Mouse (Mus musculus): ENCODE results near the gene Wars.

Gene Wars

DNA sequence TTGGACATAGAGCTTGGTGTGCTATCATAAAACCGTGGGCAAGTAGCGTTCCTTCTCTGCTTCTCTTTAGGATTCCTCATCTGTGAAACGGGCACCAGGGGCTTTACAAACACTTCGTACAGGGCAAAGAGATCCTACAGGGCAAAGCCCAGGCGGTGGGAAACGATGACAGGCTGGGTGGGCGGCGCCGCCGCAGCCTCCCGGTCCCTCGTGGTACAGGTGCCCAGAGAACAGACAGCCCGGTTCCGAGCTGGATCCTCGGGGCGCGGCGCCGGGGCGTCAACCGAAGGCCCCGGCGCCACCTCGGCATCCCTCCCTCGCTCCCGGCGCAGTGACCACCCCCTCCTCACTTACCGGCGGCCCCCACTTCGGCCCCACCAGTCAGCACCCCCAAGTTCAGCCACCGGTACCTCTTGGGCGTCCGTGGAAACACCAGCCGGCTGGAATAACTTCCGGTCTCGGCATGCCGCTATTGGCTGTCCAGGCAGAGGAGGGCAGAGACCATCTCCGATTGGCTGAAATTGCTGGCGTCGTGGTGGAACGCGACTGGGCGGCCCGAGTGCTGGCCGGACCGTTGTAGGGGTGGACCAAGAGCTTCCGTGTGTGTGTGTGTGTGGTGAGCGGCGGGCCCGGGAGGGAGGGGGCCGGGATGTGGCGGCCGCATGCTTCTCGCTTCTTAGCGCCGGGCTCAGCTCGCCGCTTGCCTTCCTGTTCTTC, at the start of gene Wars:
Wars (minus strand) TSS at position 460 of the 717 bp plus-strand sequence.
- DNase-seq (ENCODE audit: low spot score): peak; percentile 97

- no peak for DNase-seq (ENCODE audit: low spot score)
These were observed 48.4 kb upstream of the Wars start for GRCm38 (mm10) chr12:108942203-108942923.

GRCm38 (mm10) chr12:108941282-108941681, 47.3 kb upstream of the Wars start:
- DNase-seq (ENCODE audit: low spot score): no peak

- no peak for DNase-seq (ENCODE audit: low spot score)
These were observed 46.3 kb upstream of the Wars start for GRCm38 (mm10) chr12:108940255-108940654.

GRCm38 (mm10) chr12:108939317-108939716, 45.3 kb upstream of the Wars start:
- DNase-seq (ENCODE audit: low spot score): no peak

DNA sequence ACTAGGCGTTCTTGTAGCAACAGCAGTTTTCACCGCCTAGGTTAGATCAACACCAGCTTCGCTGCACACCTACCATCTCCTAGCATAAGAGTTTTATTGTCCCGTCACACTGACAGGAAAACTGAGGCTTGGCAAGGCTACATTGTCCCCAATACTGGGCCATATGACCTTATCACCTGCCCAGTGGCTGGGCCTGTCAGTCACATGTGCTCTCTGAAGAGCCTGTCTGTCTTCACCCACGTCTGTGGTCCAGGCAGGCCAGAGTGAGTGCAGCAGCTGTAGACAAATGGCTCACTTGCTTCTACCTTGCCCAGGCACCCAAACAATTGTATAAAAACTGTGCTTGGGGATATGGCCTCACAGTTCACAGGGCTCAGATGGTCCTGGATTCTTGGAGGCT, 44.9 kb upstream of the Wars start:
- DNase-seq (ENCODE audit: low spot score): no peak

- no peak for DNase-seq (ENCODE audit: low spot score)
These were observed 43.5 kb upstream of the Wars start for GRCm38 (mm10) chr12:108937506-108937905.

- no peak for DNase-seq (ENCODE audit: low spot score)
These were observed 42.9 kb upstream of the Wars start for GRCm38 (mm10) chr12:108936834-108937233.

GRCm38 (mm10) chr12:108934231-108934630, 40.3 kb upstream of the Wars start:
- DNase-seq (ENCODE audit: low spot score): no peak

GRCm38 (mm10) chr12:108932113-108932512, 38.1 kb upstream of the Wars start:
- DNase-seq (ENCODE audit: low spot score): no peak

GRCm38 (mm10) chr12:108931341-108932053, 37.5 kb upstream of the Wars start:
- DNase-seq (ENCODE audit: low spot score): no peak

GRCm38 (mm10) chr12:108929475-108929874, 35.5 kb upstream of the Wars start:
- no peak for DNase-seq (ENCODE audit: low spot score)

DNA sequence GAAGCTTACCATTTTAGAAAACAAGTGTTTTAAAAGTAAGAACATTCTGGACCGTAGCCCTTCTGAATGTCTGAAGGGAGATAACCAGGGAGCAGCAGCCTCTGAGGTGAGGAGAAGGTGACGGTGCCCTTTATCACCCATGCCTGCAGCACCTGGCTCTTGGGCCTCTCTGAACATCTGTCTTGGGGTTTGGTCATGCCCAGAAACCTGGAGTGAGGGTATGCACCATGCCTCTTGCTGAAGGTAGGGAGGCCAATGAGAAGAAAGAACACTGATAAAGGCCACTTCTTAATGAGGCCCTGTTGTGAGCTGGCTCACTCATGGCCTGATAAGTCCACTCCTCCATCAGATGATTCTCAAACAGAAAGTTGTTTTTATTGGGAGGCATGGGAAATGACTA, 34.3 kb upstream of the Wars start:
- no peak for DNase-seq (ENCODE audit: low spot score)

GRCm38 (mm10) chr12:108926606-108927111, 32.7 kb upstream of the Wars start:
- no peak for DNase-seq (ENCODE audit: low spot score)

DNA sequence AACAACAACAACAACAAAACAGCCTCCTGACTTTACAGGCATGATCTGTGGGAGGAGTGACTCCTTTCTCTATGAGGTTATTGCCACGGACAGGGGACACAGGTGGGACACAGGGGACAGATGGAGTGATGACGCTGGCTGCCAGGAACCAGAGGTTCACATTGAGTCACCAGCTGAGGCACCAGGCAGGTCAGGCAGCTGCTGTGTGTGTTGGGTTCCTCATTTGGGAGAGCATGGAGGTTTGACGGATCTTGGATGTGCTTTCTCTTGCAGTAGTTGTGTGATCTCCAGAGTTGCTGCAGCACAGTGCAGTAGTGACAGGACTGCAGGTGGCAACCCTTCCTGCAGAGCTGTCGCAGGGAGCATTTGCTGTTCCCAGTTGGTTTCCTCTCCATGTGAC, 24.8 kb upstream of the Wars start:
- no peak for DNase-seq (ENCODE audit: low spot score)

DNA sequence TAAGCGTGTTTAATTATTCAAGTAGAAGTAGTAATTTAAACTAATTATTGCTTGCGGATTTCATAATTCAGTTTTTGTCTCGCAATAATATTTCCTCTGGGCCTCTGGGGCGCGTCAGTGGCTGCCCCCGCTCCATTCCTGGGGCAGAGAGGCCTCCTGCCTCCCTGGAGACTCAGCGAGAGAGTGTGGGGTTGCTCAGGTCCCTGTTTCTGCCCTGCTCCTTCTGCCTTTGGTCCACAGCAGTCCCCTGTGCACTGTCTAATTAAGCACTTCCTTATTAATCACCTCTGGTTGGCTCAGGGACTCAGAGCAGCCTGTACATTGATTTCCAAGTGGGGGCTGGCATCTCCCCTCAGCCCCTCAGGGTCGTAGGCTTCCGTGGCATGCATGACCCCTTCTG, 23.5 kb upstream of the Wars start:
- no peak for DNase-seq (ENCODE audit: low spot score)

- no peak for DNase-seq (ENCODE audit: low spot score)
These were observed 22.6 kb upstream of the Wars start for GRCm38 (mm10) chr12:108916447-108917042.

- no peak for DNase-seq (ENCODE audit: low spot score)
These were observed 21.9 kb upstream of the Wars start for GRCm38 (mm10) chr12:108915893-108916292.

- no peak for DNase-seq (ENCODE audit: low spot score)
These were observed 20.9 kb upstream of the Wars start for GRCm38 (mm10) chr12:108914709-108915340.

DNA sequence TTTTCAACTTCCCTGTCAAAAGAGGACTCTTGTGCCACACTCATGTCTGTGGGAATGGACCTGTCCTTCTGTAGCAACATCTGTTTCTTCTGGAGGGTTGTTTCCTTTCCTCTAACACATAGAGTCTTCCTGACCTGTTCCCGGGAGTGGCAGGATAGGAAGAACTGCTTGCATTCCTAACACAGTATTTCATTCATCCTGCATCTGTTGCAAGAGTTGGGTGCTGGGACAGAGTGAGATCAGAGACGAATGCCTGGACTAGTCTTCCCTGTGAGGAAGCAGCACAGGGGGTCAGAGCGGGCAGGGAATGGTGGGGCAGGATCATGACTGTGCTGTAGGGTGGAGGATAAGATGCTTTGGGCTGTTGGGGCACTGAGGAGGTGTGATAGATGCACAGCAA, 20.2 kb upstream of the Wars start:
- no peak for DNase-seq (ENCODE audit: low spot score)

DNA sequence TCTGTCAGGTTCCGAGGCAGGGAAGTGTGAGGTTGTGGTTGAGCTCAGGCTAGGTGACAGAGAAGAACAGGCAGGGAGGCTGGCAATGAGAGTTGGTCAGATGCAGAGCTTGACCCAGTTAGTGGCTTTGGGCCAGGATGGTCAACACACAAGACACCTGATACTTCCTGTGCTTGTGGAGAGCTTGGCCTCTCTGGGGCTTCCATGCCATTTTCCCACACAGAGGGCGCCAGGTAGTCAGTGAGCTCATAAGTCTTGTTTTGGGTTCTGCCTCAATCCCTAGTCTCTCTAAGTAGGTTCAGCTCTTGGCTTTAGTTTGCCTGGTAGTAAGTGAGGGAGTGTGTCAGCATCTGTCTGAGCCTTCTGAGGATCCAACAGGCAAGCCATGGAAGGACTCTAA, 18.5 kb upstream of the Wars start:
- DNase-seq (ENCODE audit: low spot score): no peak

Data from lung, postnatal 25 days (tissue).